Mouse (Mus musculus): ENCODE results near the gene Tex52. TPM values are rescaled to one million over a fixed set of nuclear protein-coding genes. Genes with fewer than 3 reads are reported as not detected.

Gene Tex52
- polyA plus RNA-seq, 1 experiment from 2014 or later = 0.26 TPM

Other genes starting within 250 kb of the Tex52 start
- gene Tspan9, start 231.9 kb upstream of the Tex52 start, polyA plus RNA-seq (2015; fragmentation: Nextera tagmentation; extraction: Ambion mirVana) = 115 and 121 TPM in 2 replicates
- gene Tead4, start 74.6 kb upstream of the Tex52 start, polyA plus RNA-seq (2015; fragmentation: Nextera tagmentation; extraction: Ambion mirVana) = 2.5 and 3.5 TPM in 2 replicates
- 23.1 and 26.5 TPM in 2 replicates for gene Tulp3, start 19.6 kb upstream of the Tex52 start, polyA plus RNA-seq (2015; fragmentation: Nextera tagmentation; extraction: Ambion mirVana)
- gene Rhno1, start 12.5 kb upstream of the Tex52 start, polyA plus RNA-seq (2015; fragmentation: Nextera tagmentation; extraction: Ambion mirVana) = 122 TPM in 2 replicates
- gene Foxm1, start 12.5 kb upstream of the Tex52 start, polyA plus RNA-seq (2015; fragmentation: Nextera tagmentation; extraction: Ambion mirVana) = 33.7 and 36.4 TPM in 2 replicates
- not detected in 2 replicates for gene Gm44596, start within 50 bp of the Tex52 start, polyA plus RNA-seq (2015; fragmentation: Nextera tagmentation; extraction: Ambion mirVana)
- 18.8 and 20.1 TPM in 2 replicates for gene Nrip2, start 23.8 kb downstream of the Tex52 start, polyA plus RNA-seq (2015; fragmentation: Nextera tagmentation; extraction: Ambion mirVana)
- gene Itfg2, start 49.5 kb downstream of the Tex52 start, polyA plus RNA-seq (2015; fragmentation: Nextera tagmentation; extraction: Ambion mirVana) = 30.5 and 35.9 TPM in 2 replicates
- 521 and 534 TPM in 2 replicates for gene Fkbp4, start 63.2 kb downstream of the Tex52 start, polyA plus RNA-seq (2015; fragmentation: Nextera tagmentation; extraction: Ambion mirVana)
- gene Pzp, start 151.3 kb downstream of the Tex52 start, polyA plus RNA-seq (2015; fragmentation: Nextera tagmentation; extraction: Ambion mirVana) = 1.6 and 2.2 TPM in 2 replicates
- gene A2ml1, start 206.2 kb downstream of the Tex52 start, polyA plus RNA-seq (2015; fragmentation: Nextera tagmentation; extraction: Ambion mirVana) = 0.53 and 0.93 TPM in 2 replicates
- 0.39 TPM in 1 of 2 replicates, not detected in the other for gene Klrb1a, start 248.1 kb downstream of the Tex52 start, polyA plus RNA-seq (2015; fragmentation: Nextera tagmentation; extraction: Ambion mirVana)

All from kidney, embryonic 15.5 days (tissue).